Mouse (Mus musculus) embryonic facial prominence, embryonic 10.5 days (tissue): ENCODE results near the gene Ubqlnl. TPM values are rescaled to one million over a fixed set of nuclear protein-coding genes. Genes with fewer than 3 reads are reported as not detected.

Experiments used
- DNase-seq: peaks from one replicate; pipeline ENCODE4 v3.0.0-alpha.2; 2017; ENCODE audit warnings: low spot score
- H3K27ac ChIP-seq: fragments of 300-500 bp; sonication (generic); replicated peaks from 2 replicates; pipeline ENCODE4 v1.5.1; 2016; ENCODE audit warnings: mild to moderate bottlenecking
- H3K27me3 ChIP-seq: fragments of 300-500 bp; sonication (generic); replicated peaks from 2 replicates; pipeline ENCODE4 v1.6.1; 2016; ENCODE audit warnings: low read depth, mild to moderate bottlenecking; ENCODE audit not compliant: poor library complexity, severe bottlenecking
- H3K36me3 ChIP-seq: fragments of 300-500 bp; sonication (generic); replicated peaks from 2 replicates; pipeline ENCODE4 v1.6.1; 2016; ENCODE audit warnings: mild to moderate bottlenecking, moderate library complexity
- H3K4me1 ChIP-seq: fragments of 300-500 bp; sonication (generic); 2 replicates; pipeline ENCODE4 v1.6.1; 2016
- H3K4me3 ChIP-seq: fragments of 300-500 bp; sonication (generic); 2 replicates; pipeline ENCODE4 v1.5.1; 2016; ENCODE audit warnings: mild to moderate bottlenecking, moderate library complexity
- H3K9me3 ChIP-seq: fragments of 300-500 bp; sonication (generic); 2 replicates; pipeline ENCODE4 v1.6.1; 2016; ENCODE audit warnings: mild to moderate bottlenecking
- WGBS: fragments of 180-500 bp; shearing (Covaris S2); methylation state at CpG from one replicate; pipeline ENCODE4 v1.1.7; 2016; 5-methylcytosine and 5-hydroxymethylcytosine counted together
- polyA plus RNA-seq: library from polyadenylated mRNA; unstranded; fragments of >200 nt; fragmentation: Nextera tagmentation; extraction: Ambion mirVana; gene quantifications from 2 replicates; pipeline ENCODE4 v1.2.1, GENCODE M21; 2016

Gene Ubqlnl
- not detected in 2 replicates for polyA plus RNA-seq

- WGBS = 82% methylated on average over 2 of the region's 2 CpGs
- Histone ChIP-seq H3K27ac (no peak within 1 kb of the TSS), H3K36me3 (no peaks in the 10 kb centered on the region), H3K4me3 (no peak within 1 kb of the TSS), H3K9me3 (no peaks in the 10 kb centered on the region), H3K4me1 (no peaks in the 10 kb centered on the region), H3K27me3 (no peaks in the 10 kb centered on the region)
- no peak for DNase-seq
These were observed at the start of gene Ubqlnl for GRCm38 (mm10) chr7:104150456-104150855. Ubqlnl (minus strand) TSS chr7:104150556.

DNA sequence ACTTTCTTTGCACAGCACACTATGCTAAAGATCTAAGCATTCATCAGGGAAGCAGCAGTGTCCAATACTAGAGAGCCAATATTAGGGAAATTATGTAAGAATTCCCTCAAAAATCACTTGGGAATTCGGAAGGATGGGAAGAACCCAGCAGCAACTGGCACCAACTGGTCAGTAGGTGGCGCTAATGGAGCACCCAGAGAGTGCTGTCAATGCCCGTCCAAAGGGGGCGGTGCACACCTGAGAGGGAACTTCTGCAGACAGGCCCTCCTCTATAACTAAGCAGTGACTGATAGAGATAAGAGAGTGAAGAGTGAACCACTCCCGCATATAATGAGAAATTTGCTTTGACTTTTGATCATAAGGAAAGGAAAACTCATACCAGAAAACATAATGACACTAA, 49.5 kb upstream of the Ubqlnl start:
- 6% methylated on average over 5 of the region's 5 CpGs for WGBS
- DNase-seq = peak; percentile 72
- Histone ChIP-seq H3K27ac (no peak overlapping the region), H3K4me1 (no peaks in the 10 kb centered on the region), H3K36me3 (no peaks in the 10 kb centered on the region), H3K4me3 (no peak overlapping the region), H3K27me3 (no peaks in the 10 kb centered on the region), H3K9me3 (no peaks in the 10 kb centered on the region)

DNA sequence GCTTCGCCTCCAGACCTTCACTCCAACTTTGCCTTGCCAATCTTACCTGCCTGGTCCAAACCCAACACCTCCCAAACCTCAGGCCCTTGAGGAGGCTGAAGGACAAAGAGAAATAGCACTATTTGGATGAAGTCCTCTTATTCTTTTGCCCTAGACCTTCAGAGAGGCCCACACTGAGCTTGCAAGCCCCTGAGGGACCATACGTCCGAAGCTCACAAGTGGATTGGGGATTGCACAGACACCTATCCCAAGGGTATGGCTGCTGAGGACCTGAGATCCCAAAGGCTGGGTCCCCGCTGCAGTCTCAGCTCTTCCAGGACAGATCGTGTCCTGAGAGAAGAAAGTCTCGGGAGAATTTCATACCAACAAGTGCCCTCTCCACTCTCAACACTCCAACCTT, 45.5 kb upstream of the Ubqlnl start, which contains the start of gene Olfr649:
TSS of gene Olfr649 (minus strand) at position 101 of the 400 bp plus-strand sequence.
- Histone ChIP-seq H3K9me3 (no peaks in the 10 kb centered on the region), H3K27me3 (no peaks in the 10 kb centered on the region), H3K4me3 (no peak within 1 kb of the TSS), H3K27ac (no peak within 1 kb of the TSS), H3K4me1 (no peaks in the 10 kb centered on the region), H3K36me3 (no peaks in the 10 kb centered on the region)
- DNase-seq = no peak
- WGBS = 86% methylated on average over 6 of the region's 6 CpGs

DNA sequence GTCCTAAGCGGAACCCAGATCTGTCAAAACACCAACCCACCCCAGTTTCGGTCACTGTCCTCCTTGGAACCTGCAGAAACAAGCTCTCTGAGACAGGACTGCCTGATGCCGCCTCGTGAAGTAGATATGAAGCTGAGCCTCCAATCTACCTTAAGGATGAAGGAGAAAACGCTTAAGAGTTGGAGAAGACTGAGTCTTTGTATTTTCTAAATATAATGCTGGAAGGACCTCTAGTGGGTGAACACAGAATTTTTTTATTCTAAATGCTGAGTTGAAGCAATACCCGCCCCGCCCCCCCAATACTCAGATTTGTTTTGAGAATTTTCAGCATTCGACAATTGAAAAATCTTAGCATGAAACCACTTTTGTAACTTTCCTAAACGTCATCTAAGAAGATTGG, 40.9 kb upstream of the Ubqlnl start:
- no peaks in the 10 kb centered on the region for H3K27me3 ChIP-seq
- H3K9me3 ChIP-seq = no peaks in the 10 kb centered on the region
- no peaks in the 10 kb centered on the region for H3K36me3 ChIP-seq
- no peak for DNase-seq
- H3K4me3 ChIP-seq = no peak overlapping the region
- H3K4me1 ChIP-seq = no peaks in the 10 kb centered on the region
- H3K27ac ChIP-seq = no peak overlapping the region
- 64% methylated on average over 9 of the region's 9 CpGs for WGBS

DNA sequence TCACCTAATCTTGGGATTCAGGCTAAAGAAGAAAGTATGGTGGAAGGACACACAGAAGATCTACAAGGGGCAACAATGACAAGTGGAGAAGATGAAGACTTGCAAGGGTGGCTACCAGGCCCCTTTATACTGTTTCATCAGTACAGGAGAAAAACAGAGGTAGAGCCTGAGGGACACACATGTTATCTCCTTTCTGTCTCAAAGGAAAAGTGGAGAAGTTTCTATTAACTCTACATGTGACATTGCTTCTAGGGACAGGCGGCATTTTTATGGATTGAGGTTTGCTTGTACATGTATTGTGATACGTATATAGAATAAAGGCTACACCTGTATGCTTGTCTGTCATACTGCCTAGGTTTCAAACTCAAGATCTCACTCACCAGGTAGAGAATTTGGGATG, 32.9 kb upstream of the Ubqlnl start, which contains the start of gene Olfr648:
TSS of gene Olfr648 (minus strand) at position 101 of the 400 bp plus-strand sequence.
- Histone ChIP-seq H3K27ac (no peak within 1 kb of the TSS), H3K9me3 (no peaks in the 10 kb centered on the region), H3K27me3 (no peaks in the 10 kb centered on the region), H3K36me3 (no peaks in the 10 kb centered on the region), H3K4me3 (no peak within 1 kb of the TSS), H3K4me1 (no peaks in the 10 kb centered on the region)
- DNase-seq = no peak
- WGBS = 88% methylated on average over 2 of the region's 2 CpGs

DNA sequence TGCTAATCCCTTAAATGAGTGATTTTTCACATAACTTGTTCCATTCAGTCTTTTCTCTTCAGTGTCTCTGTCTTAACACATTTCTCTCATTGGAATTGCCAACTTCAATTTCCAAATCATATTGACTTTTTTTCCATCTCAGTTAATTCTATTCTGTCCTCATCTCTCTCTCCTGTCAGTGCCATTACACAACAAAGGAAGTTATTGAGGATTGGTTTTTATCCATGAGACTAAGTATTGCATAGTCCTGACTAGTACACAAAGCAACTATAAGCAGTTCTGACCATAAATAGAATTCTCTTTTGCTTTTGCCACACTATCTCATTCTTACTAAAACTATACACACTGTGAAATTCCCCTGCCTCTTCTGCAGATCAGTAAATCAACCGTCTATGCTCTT, 28.7 kb upstream of the Ubqlnl start:
- 88% methylated on average over 1 of the region's 1 CpGs for WGBS

DNA sequence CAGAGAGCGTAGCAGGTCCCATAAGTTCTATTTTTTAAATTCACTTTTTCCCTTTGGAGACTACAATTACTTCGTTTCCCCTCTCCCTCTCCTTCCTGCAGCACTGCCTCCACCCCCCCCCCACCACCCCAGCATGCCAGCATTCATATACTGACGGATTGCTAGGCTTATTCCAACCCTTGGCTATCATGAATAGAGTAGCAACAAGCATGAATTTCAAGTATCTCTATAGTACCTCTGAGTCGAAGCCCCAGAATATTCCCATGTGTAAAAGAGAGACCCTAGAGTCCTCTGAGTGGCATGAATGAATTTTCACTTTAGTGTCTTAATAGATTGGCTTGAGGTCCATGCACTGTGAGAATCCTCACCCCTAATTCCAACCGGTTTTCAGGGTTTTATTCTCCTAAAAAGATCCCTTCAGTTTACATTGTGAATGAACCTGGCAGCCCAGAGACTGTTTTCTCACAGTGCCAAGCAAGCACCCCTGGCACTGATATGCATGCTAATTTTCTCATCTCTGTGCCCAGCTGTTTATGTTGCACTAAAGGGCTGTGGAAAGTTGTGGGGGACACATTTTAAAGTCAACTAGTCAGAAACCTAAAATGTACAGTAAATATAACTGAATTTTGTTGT, 28.2 kb upstream of the Ubqlnl start:
- Histone ChIP-seq H3K4me1 (no peaks in the 10 kb centered on the region), H3K36me3 (no peaks in the 10 kb centered on the region), H3K4me3 (no peak overlapping the region), H3K27ac (no peak overlapping the region), H3K27me3 (no peaks in the 10 kb centered on the region), H3K9me3 (no peaks in the 10 kb centered on the region)
- no peak for DNase-seq
- 69% methylated on average over 5 of the region's 5 CpGs for WGBS

More for the DNA sequence above, 28.7 kb upstream of the Ubqlnl start:
- H3K27me3 ChIP-seq = no peaks in the 10 kb centered on the region
- DNase-seq = no peak
- H3K4me1 ChIP-seq = no peaks in the 10 kb centered on the region
- no peak overlapping the region for H3K4me3 ChIP-seq
- no peaks in the 10 kb centered on the region for H3K9me3 ChIP-seq
- no peak overlapping the region for H3K27ac ChIP-seq
- no peaks in the 10 kb centered on the region for H3K36me3 ChIP-seq

GRCm38 (mm10) chr7:104175085-104175484, 24.7 kb upstream of the Ubqlnl start:
- WGBS = 42% methylated on average over 1 of the region's 1 CpGs
- Histone ChIP-seq H3K9me3 (no peaks in the 10 kb centered on the region), H3K36me3 (no peaks in the 10 kb centered on the region), H3K27ac (no peak overlapping the region), H3K27me3 (no peaks in the 10 kb centered on the region), H3K4me3 (no peak overlapping the region), H3K4me1 (no peaks in the 10 kb centered on the region)
- no peak for DNase-seq

DNA sequence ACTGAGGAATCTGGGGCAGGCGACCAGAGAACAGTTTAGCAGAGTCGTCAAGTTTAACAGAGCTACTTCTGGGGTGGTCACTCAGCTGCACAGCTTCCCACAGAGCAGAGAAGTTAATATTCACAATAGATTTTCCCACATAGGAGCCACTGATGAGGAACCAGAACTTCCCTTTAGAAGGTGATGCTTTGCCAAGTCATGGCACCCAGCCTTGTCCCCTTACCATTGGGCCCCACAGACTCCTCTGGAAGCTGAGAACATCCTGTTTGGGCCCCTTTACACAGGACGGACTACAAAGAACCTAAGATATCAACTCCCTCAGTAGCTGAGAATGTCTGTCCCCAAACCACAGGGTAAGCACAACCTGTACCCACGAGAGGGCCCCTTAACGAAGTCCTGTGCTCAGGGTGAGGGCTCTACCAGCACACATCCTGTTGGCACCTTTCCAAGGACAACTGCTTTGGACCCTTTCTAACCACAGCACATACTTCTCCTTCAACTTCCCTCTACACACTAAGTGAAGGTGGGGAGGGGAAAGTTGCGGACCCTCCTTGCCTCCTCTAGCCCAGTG, 19.4 kb upstream of the Ubqlnl start:
- H3K4me3 ChIP-seq = no peak overlapping the region
- H3K36me3 ChIP-seq = no peaks in the 10 kb centered on the region
- no peak for DNase-seq
- H3K27me3 ChIP-seq = no peaks in the 10 kb centered on the region
- no peak overlapping the region for H3K27ac ChIP-seq
- H3K4me1 ChIP-seq = no peaks in the 10 kb centered on the region
- WGBS = 83% methylated on average over 6 of the region's 6 CpGs
- H3K9me3 ChIP-seq = no peaks in the 10 kb centered on the region

GRCm38 (mm10) chr7:104167105-104167504, 16.7 kb upstream of the Ubqlnl start:
- DNase-seq = no peak
- Histone ChIP-seq H3K27me3 (no peaks in the 10 kb centered on the region), H3K36me3 (no peaks in the 10 kb centered on the region), H3K9me3 (no peaks in the 10 kb centered on the region), H3K27ac (no peak overlapping the region), H3K4me3 (no peak overlapping the region), H3K4me1 (no peaks in the 10 kb centered on the region)
- 84% methylated on average over 6 of the region's 6 CpGs for WGBS

DNA sequence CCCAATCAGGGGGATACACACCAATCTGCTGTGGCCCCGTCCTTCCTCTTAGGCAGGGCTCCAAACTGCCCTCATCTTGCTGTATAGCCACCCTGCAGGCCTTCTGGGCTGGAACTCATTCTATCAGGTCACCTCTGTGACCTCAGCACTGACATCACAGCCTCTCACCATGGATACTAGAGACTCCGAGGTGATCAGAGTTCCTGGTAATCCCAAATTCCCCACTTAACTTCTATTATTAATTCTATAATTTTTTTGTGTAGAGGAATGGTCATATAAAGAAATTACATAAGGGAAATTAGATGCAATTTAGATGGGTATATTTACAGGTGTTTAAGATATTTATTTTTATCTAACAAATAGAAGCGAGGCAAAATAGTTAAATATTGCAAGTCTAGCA, 7.2 kb downstream of the Ubqlnl start, which contains the start of gene Ubqln3:
TSS of gene Ubqln3 (minus strand) at position 101 of the 400 bp plus-strand sequence.
- Histone ChIP-seq H3K9me3 (no peaks in the 10 kb centered on the region), H3K36me3 (no peaks in the 10 kb centered on the region), H3K27me3 (no peaks in the 10 kb centered on the region), H3K4me3 (no peak within 1 kb of the TSS), H3K27ac (no peak within 1 kb of the TSS), H3K4me1 (no peaks in the 10 kb centered on the region)
- DNase-seq = no peak
- 79% methylated on average over 3 of the region's 3 CpGs for WGBS

DNA sequence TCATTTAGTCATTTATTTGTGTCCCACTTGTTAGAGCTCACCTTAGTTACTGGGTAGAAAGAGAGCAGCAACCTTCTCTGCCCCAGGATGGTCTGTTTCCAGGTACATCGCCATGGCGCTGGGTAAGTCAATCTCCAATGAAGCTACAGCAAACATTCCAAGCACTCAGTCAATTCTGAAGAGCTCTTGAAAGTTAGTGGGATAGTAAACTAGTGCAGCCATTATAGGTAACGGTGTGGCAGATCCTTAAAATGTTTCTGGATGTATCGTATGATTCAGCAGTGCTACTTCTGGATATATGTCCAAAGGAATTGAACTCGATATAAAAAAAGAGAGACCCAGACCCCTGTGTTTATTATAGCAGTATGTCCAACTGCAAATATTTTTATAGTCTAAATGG, 13.1 kb downstream of the Ubqlnl start, which contains the start of gene Olfr643:
TSS of gene Olfr643 (minus strand) at position 101 of the 400 bp plus-strand sequence.
- Histone ChIP-seq H3K4me1 (no peaks in the 10 kb centered on the region), H3K36me3 (no peaks in the 10 kb centered on the region), H3K4me3 (no peak within 1 kb of the TSS), H3K27ac (no peak within 1 kb of the TSS), H3K9me3 (no peaks in the 10 kb centered on the region), H3K27me3 (no peaks in the 10 kb centered on the region)
- DNase-seq = no peak
- WGBS = 87% methylated on average over 5 of the region's 5 CpGs

DNA sequence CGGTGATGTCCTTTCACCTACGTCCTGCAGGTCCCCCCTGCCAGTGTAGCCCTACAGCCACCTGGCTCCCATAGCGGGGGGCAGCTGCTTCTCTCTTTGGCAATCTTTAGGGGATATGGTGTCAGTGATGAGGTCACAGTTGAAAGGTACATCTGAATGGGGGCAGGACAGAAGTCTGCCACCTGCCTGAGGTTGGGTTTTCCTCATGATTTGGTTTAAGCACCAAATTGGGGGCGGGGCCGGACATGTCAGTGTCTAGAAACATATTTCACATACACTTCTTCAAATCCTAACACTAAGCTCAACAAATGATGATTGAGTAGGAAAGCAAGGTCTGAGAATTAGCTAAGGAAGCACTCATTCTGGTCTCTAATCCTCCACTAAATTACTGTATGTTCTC, 20.6 kb downstream of the Ubqlnl start, which contains the start of gene Ubqln5:
TSS of gene Ubqln5 (minus strand) at position 101 of the 400 bp plus-strand sequence.
- 90% methylated on average over 5 of the region's 5 CpGs for WGBS
- DNase-seq = no peak
- Histone ChIP-seq H3K36me3 (no peaks in the 10 kb centered on the region), H3K4me1 (no peaks in the 10 kb centered on the region), H3K27ac (no peak within 1 kb of the TSS), H3K27me3 (no peaks in the 10 kb centered on the region), H3K4me3 (no peak within 1 kb of the TSS), H3K9me3 (0 out of 2 replicates have a peak, but pooled peaks cover 10% of the 10 kb centered on the region)
